Mouse (Mus musculus) brain, embryonic 14.5 days (tissue): ENCODE measurements around the gene Prdm16.

Source experiments
- CTCF ChIP-seq: fragments of 200-500 bp; IDR thresholded peaks from 2 replicates; pipeline ENCODE4 v1.5.1; 2012; ENCODE audit warnings: inconsistent platforms, mild to moderate bottlenecking, moderate library complexity, borderline replicate concordance; ENCODE audit not compliant: insufficient read depth, insufficient read length; ENCODE audit errors: extremely low read depth
- POLR2A ChIP-seq: fragments of 200-500 bp; IDR thresholded peaks from 2 replicates; pipeline ENCODE4 v1.6.1; 2012; ENCODE audit warnings: mild to moderate bottlenecking, inconsistent platforms, borderline replicate concordance; ENCODE audit not compliant: poor library complexity, insufficient read depth, insufficient read length, severe bottlenecking; ENCODE audit errors: extremely low read depth

DNA sequence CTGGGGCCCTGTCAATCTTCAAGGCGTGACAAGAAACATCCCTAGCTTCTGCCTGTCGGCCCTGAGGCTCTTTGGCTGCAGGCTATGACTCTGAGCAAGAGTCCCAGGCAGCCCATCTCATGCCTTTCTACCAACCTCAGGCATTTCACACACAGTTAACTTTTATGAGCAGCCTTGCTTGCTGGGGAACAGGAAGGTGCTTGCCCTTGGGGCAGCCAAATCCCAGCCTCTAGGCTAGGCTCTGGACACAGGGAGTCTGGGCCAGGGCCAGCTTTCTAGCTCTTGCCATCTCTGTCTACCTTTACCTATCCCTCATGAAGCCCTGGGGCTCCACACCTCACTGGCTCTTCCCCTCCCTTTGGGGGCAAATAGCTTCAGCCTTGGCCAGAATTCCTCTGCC, 247.0 kb downstream of the Prdm16 start:
- no peak for TF ChIP-seq CTCF
- TF ChIP-seq POLR2A: no peak
